Mouse (Mus musculus) liver, embryonic 14.5 days (tissue): Measurements from ENCODE around the gene Trem1.
A peak's percentile ranks its signal among the peaks of the same experiment; 100 is the strongest.

Source experiments
- CTCF ChIP-seq: IDR thresholded peaks from 2 replicates; pipeline ENCODE4 v1.5.1; 2016; ENCODE audit warnings: antibody characterized with exemption, low read depth, control low read depth
- EP300 ChIP-seq: IDR thresholded peaks from 2 replicates; pipeline ENCODE4 v1.6.1; 2016; ENCODE audit warnings: antibody characterized with exemption, low read depth

DNA sequence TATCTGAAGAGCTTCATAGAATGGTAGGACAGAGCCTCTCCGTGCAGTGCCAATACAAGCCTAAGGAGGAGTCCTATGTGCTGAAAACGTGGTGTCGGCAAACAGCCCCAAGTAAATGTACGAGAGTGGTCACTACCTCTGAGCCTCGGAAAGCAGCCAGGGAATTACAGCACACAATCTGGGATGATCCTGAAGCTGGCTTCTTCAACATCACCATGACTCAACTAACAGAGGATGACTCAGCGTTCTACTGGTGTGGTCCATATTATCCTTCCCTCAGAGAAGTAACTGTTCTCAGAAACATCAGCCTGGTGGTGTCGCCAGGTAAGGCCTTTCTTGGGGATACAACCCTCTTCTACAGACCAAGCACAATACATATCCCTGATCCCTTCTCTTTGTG lies 32.1 kb downstream of the Trem1 start:
- no peak for TF ChIP-seq CTCF
- peak; percentile 38; the same call in 1 of the 2 replicates for TF ChIP-seq EP300
